Mouse (Mus musculus) olfactory bulb, adult 2 months (tissue): Measurements from ENCODE around the gene Heatr9.

ENCODE experiments used
- CTCF ChIP-seq: fragments of 200-500 bp; IDR thresholded peaks from 2 replicates; pipeline ENCODE4 v1.5.1; 2012; ENCODE audit warnings: low read depth, mild to moderate bottlenecking, low read length, moderate library complexity; ENCODE audit not compliant: insufficient read depth
- POLR2A ChIP-seq: fragments of 200-500 bp; IDR thresholded peaks from 2 replicates; pipeline ENCODE4 v1.6.1; 2012; ENCODE audit warnings: mild to moderate bottlenecking, low read depth, low read length, moderate library complexity; ENCODE audit not compliant: insufficient read depth

DNA sequence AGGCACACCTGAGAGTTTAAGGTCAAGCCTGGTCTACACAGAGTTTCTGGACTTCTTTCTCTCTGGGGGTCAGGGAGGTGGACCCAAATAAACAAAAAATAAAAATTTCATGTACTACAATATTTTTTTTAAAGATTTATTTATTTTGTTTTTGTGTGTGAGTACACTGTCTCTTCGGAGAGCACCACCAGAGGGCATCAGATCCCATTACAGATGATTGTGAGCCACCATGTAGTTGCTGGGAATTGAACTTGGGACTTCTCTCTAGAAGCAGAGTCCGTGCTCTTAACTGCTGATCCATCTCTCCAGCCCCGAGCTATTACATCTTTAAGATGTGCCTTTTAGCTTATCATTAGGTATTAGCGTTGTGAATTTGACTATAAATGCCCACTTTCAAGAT, 30.5 kb downstream of the Heatr9 start:
- TF ChIP-seq CTCF (no peak), POLR2A (no peak)
